Mouse (Mus musculus) layer of hippocampus, adult 8-10 months (tissue): ENCODE results near the gene Gstm2. TPM values are rescaled to one million over a fixed set of nuclear protein-coding genes. Genes with fewer than 3 reads are reported as not detected.
"Not testable (repeated sequence)": the region's sequence is repeated elsewhere in the genome, so short reads cannot be mapped to it uniquely, and the experiment has no call there.

Experiments
- DNase-seq, 2 experiments: peaks; one replicate each; pipeline ENCODE4 v3.0.0; 2022; ENCODE audit warnings: low spot score in 2 of 2
- total RNA-seq, 4 experiments: library from RNA; stranded (reverse); gene quantifications; 2 replicates each; pipeline ENCODE4 v1.2.4; 2022

Gstm2 gene
- total RNA-seq, 4 experiments from 2014 or later, result 3.1 to 5.0 (median 4.0) TPM

DNA sequence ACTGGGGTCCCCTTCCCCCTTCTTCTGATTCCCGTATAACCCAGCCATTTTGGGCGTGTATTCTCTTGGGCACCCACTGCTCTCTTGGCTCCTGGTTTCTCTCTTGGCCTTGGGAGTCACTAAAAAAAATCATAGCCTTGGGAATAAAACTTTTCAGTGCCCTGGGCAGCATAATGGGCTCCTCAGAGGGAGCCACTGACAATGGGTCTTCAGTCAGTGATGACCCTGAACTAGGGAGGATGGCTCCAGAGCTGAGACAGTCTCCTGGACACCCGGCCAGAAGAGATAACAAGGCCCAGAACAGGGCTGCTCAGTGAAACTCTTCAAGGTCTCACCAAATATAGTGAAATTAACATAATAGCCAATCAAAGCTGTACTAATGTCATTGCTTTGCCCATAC, 12.3 kb upstream of the Gstm2 start:
- DNase-seq, result no peak

DNA sequence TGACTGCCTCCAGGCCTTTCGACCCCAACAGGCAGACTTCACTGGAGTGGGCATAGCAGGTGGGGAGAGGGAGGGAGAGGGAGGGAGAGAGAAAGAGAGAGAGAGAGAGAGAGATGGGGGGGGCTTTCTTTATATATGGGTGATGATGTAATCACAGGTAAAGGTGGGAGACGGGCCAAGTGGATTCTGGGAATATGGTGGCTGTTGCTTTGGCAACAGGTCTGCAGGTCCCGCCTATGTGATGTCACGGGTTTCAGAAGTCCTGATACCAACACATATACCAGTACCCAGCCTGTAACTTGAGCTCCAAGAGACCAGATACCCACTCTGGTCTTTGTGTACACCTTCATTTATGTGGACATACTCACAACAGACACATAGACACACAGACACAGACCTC, 10.3 kb upstream of the Gstm2 start:
- DNase-seq, result no peak

DNA sequence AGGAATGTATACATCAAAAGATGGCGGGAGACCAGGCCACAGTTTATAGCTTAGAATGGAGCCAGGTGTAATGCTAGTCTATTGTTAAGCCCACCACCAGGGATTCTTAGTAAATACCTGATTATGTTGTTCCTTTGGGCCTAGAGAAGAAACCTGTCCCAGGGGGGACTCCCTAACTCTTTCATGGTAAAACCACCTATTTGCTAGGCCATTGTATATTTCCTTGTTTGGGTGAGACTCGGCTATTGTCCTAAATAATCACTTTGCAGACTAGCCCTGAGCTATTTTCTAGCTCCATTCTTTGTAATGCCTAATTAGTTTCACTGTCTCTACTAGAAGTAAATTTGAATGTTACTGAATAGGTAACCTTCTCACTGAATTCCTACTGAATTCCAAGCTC, 9.7 kb upstream of the Gstm2 start:
- DNase-seq, result not testable (repeated sequence)

DNA sequence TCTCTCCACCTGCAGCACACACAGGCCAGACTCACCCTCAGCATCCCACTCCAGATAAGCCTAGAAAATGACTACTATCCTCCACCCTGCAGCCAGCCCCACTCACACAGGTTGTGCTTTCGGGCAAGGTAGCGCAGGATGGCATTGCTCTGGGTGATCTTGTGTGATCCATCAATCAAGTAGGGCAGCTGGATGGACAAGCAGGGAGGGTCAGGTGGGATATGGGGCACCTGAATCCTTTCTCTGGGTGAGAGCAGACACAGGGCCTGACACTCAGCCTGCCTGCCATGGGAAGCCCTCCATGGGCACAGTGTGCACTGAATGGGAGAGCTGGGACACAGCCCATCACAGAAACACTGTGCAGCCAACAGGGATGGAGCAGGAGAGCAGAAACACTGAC, 1.1 kb downstream of the Gstm2 start:
- DNase-seq, result not testable (repeated sequence)

DNA sequence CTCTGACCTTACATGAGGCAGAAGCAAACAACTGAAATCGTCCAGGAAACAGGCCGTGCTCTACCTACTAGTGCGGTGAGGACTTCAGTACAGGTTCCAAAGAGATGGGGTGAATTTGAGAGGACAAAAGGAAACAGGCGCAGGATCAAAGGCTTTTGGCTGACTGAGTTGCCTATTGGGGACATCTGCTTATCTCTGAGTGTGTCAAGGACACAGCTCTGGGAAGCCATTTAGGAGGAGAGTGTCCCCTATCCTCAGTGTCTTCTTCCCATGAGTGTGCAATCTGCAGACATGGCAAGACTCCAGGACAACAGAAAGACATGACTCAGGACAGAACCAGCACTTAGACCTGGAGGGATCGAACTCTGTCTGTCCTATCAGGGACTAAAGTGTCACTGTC, 1.8 kb downstream of the Gstm2 start:
- no peak for DNase-seq

DNA sequence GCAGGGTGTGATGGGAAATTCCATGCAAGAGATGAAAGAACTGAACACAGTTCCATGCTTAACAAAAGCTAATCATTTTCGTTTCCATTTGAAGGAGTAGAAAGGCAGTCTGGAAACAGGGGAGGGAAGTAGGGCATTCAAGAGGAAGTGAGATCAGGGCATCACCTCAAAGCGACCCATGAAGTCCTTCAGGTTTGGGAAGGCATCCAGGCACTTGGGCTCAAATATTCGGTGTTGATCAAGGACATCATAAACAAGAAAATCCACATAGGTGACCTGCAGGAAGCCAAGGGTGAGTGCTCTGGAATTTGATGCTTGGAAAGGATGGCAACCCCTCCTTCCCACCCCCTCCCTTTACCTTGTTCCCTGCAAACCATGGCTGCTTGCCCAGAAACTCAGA, 2.5 kb downstream of the Gstm2 start:
- DNase-seq, result no peak

DNA sequence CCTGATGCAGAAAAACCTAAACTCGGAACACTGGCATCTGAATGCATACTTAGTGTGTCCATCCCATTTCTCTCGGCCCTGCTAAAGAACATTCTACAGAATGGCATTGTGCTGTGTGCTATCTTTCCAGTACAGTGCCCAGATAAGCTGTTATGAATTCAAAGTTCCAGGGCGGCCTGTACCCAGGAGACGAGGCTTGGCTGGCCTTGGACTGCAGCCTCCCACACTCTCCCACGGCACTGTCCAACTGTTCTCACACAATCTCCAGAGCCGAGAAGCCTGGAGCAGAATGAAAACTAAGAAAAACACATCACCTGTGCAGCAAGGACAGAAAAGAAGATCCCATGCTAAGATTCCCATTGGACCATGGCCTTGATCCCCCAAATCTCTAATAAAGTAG, 3.5 kb downstream of the Gstm2 start:
- DNase-seq, result no peak

DNA sequence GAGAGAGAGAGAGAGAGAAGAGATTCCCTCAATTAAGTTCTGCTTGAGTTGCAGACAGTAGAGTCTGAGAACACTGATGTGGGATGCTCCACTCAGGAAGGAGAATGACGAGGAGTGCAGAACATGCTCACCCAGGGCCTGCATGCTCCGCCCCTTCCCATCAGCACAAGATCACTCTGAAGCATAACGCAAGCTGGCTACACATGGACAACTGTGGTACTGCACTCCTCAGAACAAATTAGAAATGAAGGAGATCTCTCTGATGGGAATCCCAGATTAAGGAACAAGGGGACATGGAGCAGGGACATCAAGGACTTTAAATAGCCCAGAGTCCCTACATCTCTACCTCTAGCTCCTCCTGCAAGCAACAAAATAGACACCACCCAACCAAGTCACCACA, 5.0 kb downstream of the Gstm2 start:
- no peak for DNase-seq

DNA sequence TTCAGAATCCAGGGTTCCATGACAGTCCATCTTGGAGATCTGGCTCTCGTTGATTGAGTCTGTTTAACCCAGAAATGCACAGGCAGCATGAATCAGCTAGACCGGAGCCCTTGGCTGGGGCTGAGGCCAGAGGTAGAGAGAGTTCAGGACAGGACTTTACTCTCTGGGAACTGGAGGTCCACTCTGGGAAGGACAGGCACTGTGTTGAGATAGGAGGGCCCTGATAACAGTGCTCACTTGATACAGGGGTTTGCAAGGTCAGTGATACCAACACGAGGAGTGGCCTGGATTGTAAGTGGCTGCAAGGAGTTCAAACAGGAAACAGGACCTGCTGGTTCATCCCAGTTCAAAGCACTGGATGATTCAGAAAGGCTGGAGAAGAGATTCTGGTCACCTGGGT, 8.6 kb downstream of the Gstm2 start:
- DNase-seq, result no peak

DNA sequence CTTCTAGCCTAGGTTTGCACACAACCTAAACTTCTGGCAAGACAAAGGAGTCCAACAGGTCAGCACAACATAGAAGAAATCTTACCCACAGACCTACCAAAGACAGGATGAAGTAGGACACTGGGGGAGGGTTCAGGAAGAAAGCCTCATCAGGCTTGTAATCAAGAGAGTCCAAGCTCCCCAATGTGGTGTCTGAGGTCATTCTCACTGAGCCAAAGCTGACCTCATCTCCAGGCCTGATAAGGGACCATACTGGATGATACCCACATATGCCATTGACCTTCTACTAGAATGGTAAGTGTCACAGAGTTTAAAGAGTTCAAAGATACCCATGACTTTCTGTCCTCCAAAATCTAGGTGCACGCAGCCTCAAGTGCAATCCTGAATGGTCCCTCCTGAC, 12.0 kb downstream of the Gstm2 start:
- no peak for DNase-seq

DNA sequence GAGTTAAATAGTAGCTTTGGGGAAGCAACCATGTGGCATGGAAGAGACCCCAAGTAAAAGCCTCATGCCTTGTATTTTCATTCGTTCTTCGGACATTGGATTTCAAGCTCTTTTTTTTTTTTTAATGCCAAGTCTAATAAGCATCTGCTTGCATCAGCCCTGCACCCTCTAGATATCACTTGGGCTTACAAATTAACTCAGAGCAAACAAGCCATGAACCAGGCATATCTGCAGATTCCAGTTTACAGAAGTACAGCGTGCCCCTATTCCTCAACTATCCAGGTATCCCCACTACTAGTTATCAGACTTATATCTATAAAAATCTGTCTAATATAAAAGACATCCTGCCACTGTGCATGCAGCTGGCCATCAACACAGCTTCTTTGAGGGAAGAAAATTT, 14.2 kb downstream of the Gstm2 start:
- no peak for DNase-seq

DNA sequence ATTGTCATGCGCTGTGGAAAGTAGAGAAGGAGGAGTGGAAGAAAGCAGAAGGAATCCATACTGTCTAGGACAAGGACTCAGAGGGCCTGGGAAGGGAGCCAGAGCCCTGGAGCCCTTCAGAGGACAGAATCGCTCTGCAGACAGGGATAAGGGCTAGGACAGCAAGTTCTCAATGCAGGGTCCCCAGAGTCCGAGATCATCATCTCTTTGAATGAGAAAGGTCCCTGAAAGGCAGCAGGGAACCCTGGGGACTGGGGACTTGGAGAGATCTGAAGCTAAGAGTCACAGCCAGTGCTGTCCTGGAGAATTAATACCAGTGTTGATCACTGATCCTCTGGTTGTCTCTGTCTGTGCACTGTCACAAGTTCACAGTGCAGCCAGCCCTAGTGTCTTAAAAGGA, 15.2 kb downstream of the Gstm2 start:
- DNase-seq, result not testable (repeated sequence)

DNA sequence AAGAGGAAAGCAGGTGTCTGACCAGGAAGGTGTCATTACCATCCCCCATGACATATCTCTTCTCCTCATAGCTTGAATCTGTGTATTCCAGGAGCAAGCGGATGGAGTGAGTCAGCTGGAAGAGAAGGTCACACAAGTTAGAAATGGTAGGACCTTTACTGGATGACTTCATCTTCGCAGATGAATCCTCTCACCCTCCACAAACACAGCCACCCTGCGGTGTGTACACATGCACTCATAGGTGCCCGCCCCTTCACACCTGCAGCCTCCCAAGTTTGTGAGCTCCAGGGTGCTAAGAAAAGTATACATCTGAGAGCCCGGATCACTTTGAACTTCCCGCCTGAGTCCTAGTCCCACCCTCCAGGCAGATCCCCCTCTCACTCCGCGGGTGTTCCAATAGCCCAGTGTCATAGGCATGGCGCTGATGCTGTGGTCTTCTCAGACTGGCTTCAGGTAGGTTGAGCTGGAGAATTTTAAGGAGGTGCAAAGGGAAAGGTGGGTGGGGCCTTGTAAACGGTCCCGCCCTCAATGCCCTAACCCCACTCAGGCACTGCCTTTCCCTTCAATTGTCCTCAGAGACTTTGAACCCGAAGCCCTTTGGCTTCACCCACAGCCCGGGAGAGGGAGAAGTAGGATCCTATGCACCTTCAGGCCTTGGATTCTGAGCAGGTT, 17.4 kb downstream of the Gstm2 start, which contains the start of gene Gstm3:
Gene Gstm3 (minus strand): TSS at position 560 of the 672 bp plus-strand sequence.
- DNase-seq, result no peak

DNA sequence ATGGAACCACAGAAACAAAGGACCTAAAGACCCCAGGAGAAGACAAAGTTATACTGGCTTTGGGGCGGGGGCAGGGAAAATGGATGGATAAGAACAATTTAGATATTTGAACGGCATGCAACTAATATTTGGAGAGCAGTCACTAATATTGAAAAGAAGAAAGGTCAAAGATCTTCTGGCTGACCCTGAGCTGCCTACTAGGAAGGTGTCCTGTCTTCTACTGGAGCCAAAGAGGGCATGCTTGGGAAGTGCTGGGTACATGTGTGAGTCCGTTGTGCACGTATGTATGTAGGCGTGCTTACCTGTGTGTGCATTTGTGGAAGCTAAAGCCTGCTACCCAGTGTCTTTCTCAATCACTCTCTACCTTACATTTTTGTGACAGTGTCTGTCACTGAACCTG, 19.6 kb downstream of the Gstm2 start:
- no peak for DNase-seq

DNA sequence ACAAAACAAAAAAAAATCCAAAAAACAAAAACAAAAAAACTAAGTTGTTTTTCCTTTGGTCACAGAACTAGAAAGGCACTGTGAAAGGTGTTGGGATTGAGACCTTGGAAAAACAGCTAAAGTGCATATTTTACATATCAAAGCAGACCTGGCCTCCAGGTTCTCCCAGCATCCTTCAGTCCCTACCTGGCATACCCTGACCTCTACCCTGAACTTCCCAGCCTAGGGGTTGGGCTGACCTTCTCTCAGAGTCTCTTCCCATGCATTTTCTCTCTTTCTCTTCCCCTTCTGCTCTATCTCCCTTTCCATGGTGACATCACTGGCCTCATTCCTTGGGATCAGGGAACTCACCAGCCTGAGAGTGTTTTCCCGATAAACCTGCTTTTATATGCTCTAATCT, 20.7 kb downstream of the Gstm2 start:
- DNase-seq, result no peak

DNA sequence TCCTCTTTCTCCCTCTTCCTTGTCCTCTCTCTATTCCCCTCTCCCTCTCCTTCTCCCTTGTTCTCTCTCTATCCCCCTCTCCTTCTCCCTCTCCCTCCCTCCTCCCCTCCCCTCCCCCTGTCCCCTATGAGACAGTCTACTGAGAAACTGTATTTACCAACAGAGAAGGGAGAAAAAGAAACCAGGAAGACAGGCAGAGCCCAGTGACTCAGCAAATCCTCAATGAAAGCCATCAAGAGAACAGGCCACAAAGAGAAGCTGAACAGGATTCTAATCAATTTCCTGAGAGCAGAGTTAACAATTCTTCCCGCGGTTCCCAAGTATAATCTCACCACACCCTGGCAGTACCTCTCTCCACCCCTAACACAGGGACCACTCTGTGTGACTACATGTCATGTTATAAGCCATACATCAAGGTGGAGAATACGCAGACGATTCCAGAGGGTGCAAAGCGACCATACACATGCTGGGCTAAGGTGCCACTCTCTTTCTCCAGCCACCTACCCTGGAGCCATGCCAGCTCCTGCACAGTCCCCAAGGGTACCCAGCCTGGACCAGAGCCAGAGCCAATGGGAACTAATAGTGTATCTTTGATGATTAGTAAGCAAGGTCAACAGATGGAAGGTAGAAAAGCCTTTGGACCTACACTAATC, 21.5 kb downstream of the Gstm2 start:
- DNase-seq, result no peak

DNA sequence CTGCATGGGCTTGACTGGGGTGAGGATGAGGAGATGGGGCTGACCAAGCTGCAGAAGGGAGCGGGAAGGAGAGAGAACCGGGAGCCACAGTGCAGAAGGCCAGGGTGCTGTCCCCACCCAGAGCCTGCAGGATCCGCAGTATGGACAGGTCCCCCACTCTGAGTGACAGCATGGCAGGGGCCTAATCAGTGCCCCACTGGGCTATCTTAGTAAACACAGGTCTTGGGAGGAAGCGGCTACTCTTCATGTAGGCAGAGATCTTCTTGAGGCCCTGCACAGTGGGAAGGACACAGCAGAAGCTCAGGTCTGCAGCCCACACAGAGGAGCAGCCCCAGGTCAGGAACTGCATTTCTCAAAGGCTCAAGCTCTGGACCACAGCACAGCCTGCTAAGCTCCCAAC, 22.2 kb downstream of the Gstm2 start:
- DNase-seq, result no peak

DNA sequence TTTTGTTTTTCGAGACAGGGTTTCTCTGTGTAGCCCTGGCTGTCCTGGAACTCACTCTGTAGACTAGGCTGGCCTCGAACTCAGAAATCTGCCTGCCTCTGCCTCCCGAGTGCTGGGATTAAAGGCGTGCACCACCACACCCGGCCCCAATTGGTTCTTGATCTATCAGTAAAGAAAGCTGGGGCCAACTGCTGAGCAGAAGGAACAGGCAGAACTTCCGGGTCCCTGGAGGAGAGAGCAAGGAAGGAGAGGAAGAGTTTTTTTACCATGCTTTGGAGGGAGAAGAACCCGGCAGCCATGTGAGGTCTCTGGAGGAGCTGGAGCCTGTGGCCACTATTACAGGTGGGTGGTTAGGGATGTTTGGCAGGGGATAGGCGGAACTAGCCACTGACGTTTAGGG, 31.0 kb downstream of the Gstm2 start:
- DNase-seq, result not testable (repeated sequence)

DNA sequence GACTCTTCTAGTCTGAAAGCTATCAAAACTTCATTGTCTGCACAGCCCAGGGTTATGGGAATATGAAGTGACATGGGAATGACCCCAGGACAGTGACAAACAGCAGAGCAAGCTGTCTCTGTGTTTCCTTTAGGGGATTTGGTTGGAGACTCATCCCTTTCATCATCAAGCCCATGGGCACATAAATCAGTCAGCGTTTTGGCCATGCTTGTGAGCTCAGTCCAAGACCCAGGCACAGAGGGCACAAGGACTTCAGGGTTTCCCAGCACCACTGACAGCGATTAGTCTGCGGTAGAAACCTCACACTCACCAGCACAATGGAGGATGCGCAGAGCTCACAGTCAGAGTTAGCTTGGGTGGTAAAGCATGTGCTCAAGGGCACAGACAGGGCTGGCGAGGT, 32.3 kb downstream of the Gstm2 start:
- DNase-seq, result no peak

DNA sequence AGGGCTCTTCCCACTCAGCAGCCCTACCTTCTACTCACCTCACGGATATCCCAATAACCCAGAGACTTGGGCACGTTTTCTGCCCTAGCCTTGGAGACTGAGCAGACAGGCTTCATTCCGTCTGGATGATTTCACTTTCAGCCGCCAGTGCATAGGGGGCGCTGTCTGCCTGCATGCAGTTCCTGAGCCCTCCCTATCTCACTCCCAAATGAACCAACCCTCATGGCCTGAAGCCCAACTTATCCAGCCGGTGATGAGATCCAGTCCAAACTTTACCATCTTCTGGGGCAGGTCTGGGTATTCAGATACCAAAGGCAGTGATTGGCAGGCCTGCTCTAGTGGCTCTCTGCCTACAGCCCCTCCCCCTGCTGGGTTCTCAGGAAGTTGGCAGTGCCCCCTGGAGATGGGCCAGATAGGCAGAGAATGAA, 32.9 kb downstream of the Gstm2 start:
- peak; percentile 64 to 75 for DNase-seq

DNA sequence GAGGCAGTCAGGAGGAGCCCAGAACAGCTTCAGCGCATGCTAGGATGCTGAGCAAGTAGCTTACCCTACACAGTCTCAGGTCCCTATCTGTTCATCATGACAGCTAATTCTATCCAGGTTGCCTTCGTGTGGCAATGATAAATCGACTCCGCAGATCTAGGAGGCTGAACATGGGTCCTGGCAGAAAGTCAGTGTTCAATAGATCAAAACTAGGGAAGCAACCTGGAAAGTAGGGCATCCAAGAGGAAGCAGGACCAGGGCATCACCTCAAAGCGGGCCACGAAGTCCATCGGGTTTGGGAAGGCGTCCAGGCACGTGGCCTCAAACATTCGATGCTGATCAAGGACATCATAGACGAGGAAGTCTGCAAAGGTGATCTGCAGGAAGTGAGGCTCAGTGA, 35.7 kb downstream of the Gstm2 start:
- DNase-seq, result no peak

DNA sequence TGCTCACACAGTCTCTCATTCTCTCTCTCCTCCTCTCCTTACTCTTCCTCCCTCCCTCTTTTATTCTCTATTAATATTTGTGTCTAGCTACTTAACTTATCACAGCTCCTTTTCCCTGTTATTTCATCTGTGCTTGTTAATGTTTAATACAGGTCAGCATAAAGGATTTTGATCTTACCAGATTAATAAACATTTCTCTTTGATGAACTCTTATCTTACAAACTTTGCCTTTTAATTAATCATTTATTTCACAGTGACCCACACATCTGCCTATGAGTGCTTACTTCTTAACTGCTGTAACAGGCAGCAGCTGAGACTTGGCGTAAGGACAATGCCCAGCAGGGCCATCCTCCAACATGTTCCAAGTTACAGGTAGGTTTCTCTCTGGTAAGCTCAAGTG, 36.8 kb downstream of the Gstm2 start:
- not testable (repeated sequence) for DNase-seq

DNA sequence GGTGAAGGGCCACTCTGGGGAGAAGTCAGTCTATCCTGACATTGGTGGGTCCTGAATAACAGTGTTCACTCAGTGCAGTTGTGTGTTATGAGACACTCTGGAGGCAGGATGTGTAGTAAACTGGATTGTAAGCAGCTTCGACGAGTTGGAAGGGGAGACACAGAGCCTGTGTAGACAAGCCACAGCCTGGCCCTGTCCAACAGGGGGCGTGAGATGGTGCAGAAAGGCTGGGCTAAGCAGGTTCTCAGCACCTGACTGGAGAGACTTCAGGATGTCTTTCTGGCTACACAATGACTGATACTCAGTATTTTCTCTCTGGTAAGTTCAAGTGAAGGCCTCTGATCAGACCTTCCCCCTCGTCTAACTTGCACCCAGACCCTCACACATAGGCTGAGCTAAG, 40.5 kb downstream of the Gstm2 start:
- no peak for DNase-seq
